Mouse (Mus musculus): ENCODE measurements at regions not wholly inside any gene's neighbourhood (a gene's known extent, or its start where the extent isn't known, plus 50 kb on each side); places are given as distances from the start of the nearest gene placed in this dataset.

- DNase-seq (ENCODE audit: low spot score in 2 of 2) = no peak
These were observed 78.3 kb upstream of the Kcnj16 start for GRCm38 (mm10) chr11:110889354-110890151.

- DNase-seq (ENCODE audit: low spot score in 2 of 2) = no peak
These were observed 77.4 kb upstream of the Kcnj16 start for GRCm38 (mm10) chr11:110890411-110890810.

GRCm38 (mm10) chr11:110902918-110903317, 64.9 kb upstream of the Kcnj16 start:
- DNase-seq (ENCODE audit: low spot score in 2 of 2) = no peak

Data from adrenal gland, adult 18-20 months (tissue).